Mouse (Mus musculus) neural tube, embryonic 15.5 days (tissue): ENCODE results near the gene Gm7168. TPM values are rescaled to one million over a fixed set of nuclear protein-coding genes. Genes with fewer than 3 reads are reported as not detected.
"Not testable (repeated sequence)": the region's sequence is repeated elsewhere in the genome, so short reads cannot be mapped to it uniquely, and the experiment has no call there.

ENCODE experiments used
- ATAC-seq: fragments of 200-750 bp; cut with Nextera tagmentation; 2 replicates; pipeline ENCODE4 v1.8.0; 2017; ENCODE audit warnings: mild to moderate bottlenecking, moderate TSS enrichment, moderate library complexity; ENCODE audit not compliant: low FRiP score
- H3K27ac ChIP-seq: fragments of 300-500 bp; sonication (generic); replicated peaks from 2 replicates; pipeline ENCODE4 v1.5.1; 2015; ENCODE audit warnings: mild to moderate bottlenecking, inconsistent platforms
- H3K27me3 ChIP-seq: fragments of 300-500 bp; sonication (generic); replicated peaks from 2 replicates; pipeline ENCODE4 v1.6.1; 2015; ENCODE audit warnings: inconsistent platforms
- H3K36me3 ChIP-seq: fragments of 300-500 bp; sonication (generic); 2 replicates; pipeline ENCODE4 v1.6.1; 2015; ENCODE audit warnings: inconsistent platforms
- H3K4me1 ChIP-seq: fragments of 300-500 bp; sonication (generic); 2 replicates; pipeline ENCODE4 v1.6.1; 2015; ENCODE audit warnings: inconsistent platforms
- H3K4me2 ChIP-seq: fragments of 300-500 bp; sonication (generic); 2 replicates; pipeline ENCODE4 v1.6.1; 2015; ENCODE audit warnings: inconsistent platforms, mild to moderate bottlenecking, moderate library complexity
- H3K4me3 ChIP-seq: fragments of 300-500 bp; sonication (generic); replicated peaks from 2 replicates; pipeline ENCODE4 v1.5.1; 2015; ENCODE audit warnings: mild to moderate bottlenecking, inconsistent platforms
- H3K9ac ChIP-seq: fragments of 300-500 bp; sonication (generic); replicated peaks from 2 replicates; pipeline ENCODE4 v1.6.1; 2015; ENCODE audit warnings: mild to moderate bottlenecking, inconsistent platforms
- H3K9me3 ChIP-seq: fragments of 300-500 bp; sonication (generic); replicated peaks from 2 replicates; pipeline ENCODE4 v1.6.1; 2016; ENCODE audit warnings: inconsistent platforms
- WGBS: fragments of 180-500 bp; shearing (Covaris S2); methylation state at CpG from one replicate; pipeline ENCODE4 v1.1.7; 2015; ENCODE audit warnings: mixed read lengths; 5-methylcytosine and 5-hydroxymethylcytosine counted together
- polyA plus RNA-seq: library from polyadenylated mRNA; unstranded; fragments of >200 nt; fragmentation: Nextera tagmentation; extraction: Ambion mirVana; gene quantifications from 2 replicates; pipeline ENCODE4 v1.2.1, GENCODE M21; 2015

Gene Gm7168
- polyA plus RNA-seq, 1 experiment from 2014 or later = not detected

DNA sequence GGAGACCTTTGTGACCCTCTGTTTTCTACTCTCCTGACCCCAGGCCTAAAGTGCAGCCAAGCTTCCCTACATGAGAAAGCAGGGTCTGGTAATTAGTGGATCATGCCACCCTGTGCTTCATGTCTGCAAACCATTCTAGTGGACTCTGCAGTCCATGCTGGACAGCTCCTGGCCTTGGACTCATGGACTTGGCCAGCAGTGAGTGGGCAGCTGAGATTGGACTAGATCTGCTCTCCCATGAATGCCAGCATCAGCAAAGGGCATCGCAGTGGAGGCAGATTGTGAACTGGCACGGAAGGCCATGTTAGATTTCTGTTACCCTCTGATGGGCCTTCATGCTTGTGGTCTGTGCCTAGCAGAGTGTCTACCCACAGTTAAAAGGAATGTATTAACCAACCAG, 12.8 kb upstream of the Gm7168 start:
- H3K4me1 ChIP-seq, ATAC-seq, H3K36me3 ChIP-seq, H3K4me2 ChIP-seq, H3K9me3 ChIP-seq, H3K27me3 ChIP-seq, H3K4me3 ChIP-seq, H3K9ac ChIP-seq, H3K27ac ChIP-seq: not testable (repeated sequence)
- 96% methylated on average over 2 of the region's 2 CpGs for WGBS

- Histone ChIP-seq H3K36me3 (no peaks in the 10 kb centered on the region), H3K4me1 (no peaks in the 10 kb centered on the region), H3K27ac (no peak overlapping the region), H3K9me3 (no peaks in the 10 kb centered on the region), H3K4me3 (no peak overlapping the region), H3K4me2 (no peak overlapping the region), H3K9ac (no peak overlapping the region), H3K27me3 (no peaks in the 10 kb centered on the region)
- no peak for ATAC-seq
- WGBS = 98% methylated on average over 4 of the region's 4 CpGs
Observed at GRCm38 (mm10) chr17:13937787-13938186, 10.4 kb upstream of the Gm7168 start.

- Histone ChIP-seq H3K9ac (no peak overlapping the region), H3K27me3 (no peaks in the 10 kb centered on the region), H3K4me2 (no peak overlapping the region), H3K4me3 (no peak overlapping the region), H3K4me1 (no peaks in the 10 kb centered on the region), H3K36me3 (no peaks in the 10 kb centered on the region), H3K27ac (no peak overlapping the region), H3K9me3 (no peaks in the 10 kb centered on the region)
- WGBS = 61% methylated on average over 3 of the region's 3 CpGs
- no peak for ATAC-seq
Observed at GRCm38 (mm10) chr17:13938652-13939051, 9.5 kb upstream of the Gm7168 start.

DNA sequence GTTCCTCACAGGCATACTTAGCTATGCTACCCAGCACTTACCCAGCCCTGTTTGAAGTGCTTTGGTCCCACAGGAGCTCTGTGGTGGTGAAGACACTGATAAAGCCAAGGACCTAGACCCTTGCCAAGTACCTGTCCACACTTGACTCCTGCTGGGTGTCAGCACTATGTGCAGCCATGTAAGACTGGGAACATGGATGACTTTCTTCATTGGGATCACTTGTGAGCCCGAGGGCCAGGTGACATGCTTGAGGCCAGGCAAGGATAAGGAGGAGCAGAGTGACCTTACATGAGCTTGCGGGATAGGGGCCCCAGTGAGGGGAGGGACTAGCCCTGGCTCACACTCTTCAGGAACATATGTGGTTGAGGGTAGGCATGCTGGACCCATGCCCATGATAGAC, 8.9 kb upstream of the Gm7168 start:
- H3K36me3 ChIP-seq, H3K9ac ChIP-seq, H3K4me2 ChIP-seq, ATAC-seq, H3K27ac ChIP-seq, H3K9me3 ChIP-seq, H3K4me1 ChIP-seq, H3K4me3 ChIP-seq, H3K27me3 ChIP-seq: not testable (repeated sequence)
- 87% methylated on average over 2 of the region's 2 CpGs for WGBS

DNA sequence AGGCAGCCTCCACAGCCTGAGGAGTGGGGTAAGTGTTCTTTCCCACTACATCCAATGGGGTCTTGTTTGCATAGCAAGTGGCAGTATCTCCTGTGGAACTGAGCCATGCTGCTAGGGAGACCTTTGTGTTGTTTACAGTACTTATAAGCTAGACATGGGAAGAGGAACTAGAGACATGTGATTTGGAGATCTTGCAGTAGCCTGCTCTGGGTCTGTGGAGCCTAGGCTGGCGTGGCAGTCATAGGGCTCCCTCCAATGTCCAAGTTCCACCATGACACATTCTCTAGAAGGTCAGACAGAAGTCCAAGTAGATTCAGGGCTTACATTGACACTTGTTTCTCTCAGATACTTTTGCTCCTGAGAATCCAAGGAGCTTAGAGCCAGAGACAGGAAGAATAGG, 7.7 kb upstream of the Gm7168 start:
- Histone ChIP-seq H3K4me2 (no peak overlapping the region), H3K27ac (no peak overlapping the region), H3K27me3 (no peaks in the 10 kb centered on the region), H3K4me3 (no peak overlapping the region), H3K9ac (no peak overlapping the region), H3K4me1 (no peaks in the 10 kb centered on the region), H3K36me3 (no peaks in the 10 kb centered on the region), H3K9me3 (no peaks in the 10 kb centered on the region)
- ATAC-seq = no peak
- 72% methylated on average over 1 of the region's 1 CpGs for WGBS

- not testable (repeated sequence) for H3K4me1 ChIP-seq, H3K4me3 ChIP-seq, H3K27ac ChIP-seq, H3K9ac ChIP-seq, H3K27me3 ChIP-seq, H3K36me3 ChIP-seq, ATAC-seq, H3K4me2 ChIP-seq, H3K9me3 ChIP-seq
- WGBS = 96% methylated on average over 1 of the region's 1 CpGs
Observed at GRCm38 (mm10) chr17:13951570-13951969, 3.4 kb downstream of the Gm7168 start.

- not testable (repeated sequence) for H3K27ac ChIP-seq, ATAC-seq, H3K27me3 ChIP-seq, H3K4me1 ChIP-seq, H3K4me3 ChIP-seq, H3K9me3 ChIP-seq, H3K9ac ChIP-seq, H3K36me3 ChIP-seq, H3K4me2 ChIP-seq
- 56% methylated on average over 1 of the region's 2 CpGs for WGBS
Observed at GRCm38 (mm10) chr17:13958129-13958528, 10.0 kb downstream of the Gm7168 start.

DNA sequence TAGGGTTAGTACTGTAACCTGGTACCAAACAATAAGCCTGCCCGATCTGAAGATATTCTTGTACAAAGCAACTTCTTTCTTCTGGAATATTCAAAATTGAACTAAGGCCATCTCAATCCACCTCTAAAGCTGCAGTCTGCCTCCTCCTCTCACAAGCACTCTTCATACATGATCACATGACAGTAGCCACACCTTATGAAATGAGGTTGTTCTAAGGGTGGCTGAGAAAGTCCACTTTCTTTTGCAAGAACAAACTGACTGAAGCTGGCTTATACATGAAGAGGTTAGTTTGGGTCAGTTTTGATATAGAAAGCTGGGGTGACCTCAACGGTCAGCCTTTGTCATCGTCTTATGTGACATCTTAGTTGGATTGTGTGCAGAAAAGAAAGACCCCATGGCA, 14.1 kb downstream of the Gm7168 start:
- WGBS = 85% methylated on average over 3 of the region's 3 CpGs
- H3K27me3 ChIP-seq, H3K4me2 ChIP-seq, ATAC-seq, H3K4me1 ChIP-seq, H3K4me3 ChIP-seq, H3K36me3 ChIP-seq, H3K9me3 ChIP-seq, H3K9ac ChIP-seq, H3K27ac ChIP-seq: not testable (repeated sequence)

DNA sequence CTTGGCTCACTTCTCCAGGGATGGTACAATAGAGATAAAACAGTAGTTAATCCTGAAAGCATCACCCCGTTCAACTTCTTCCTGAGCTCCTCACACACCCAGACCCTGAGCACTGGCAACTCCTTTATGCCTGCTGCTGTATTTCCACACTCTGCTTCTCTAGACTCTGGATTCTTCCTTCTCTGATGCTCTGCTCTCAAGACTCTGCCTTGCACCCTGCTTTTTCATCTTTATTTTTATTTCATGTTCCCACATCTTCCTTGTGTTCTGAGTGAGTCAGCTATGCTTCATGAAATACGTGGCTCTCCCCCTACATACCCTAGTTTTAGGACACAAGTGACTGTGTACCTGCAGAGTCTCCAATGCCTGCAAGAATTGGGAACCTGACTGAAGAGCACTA, 16.9 kb downstream of the Gm7168 start:
- not testable (repeated sequence) for H3K27me3 ChIP-seq

DNA sequence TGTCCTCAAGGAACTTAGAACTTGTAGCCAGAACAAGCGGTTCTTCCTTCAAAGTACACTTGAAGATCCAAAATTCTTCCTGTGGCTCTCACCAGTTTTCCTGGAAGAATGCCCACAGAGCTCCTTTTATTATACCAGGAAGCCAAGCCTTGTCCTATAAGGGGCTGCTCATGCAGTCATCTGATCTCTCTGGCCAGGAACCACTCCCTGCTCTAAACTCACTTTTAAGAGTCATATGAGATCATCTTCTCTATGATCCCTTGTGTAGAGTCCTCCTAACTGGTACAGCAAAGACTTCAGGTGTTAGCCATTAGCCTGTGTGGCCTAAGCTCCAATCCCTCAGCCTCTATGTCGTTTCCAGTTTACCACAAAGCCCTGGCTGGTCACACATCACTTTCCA, 21.7 kb downstream of the Gm7168 start:
- not testable (repeated sequence) for H3K27me3 ChIP-seq, H3K9ac ChIP-seq, H3K27ac ChIP-seq, ATAC-seq, H3K9me3 ChIP-seq, H3K4me3 ChIP-seq, H3K4me2 ChIP-seq, H3K36me3 ChIP-seq, H3K4me1 ChIP-seq
- WGBS = 74% methylated on average over 1 of the region's 2 CpGs

More for the DNA sequence above, 16.9 kb downstream of the Gm7168 start:
- 8% methylated on average over 1 of the region's 2 CpGs for WGBS
- not testable (repeated sequence) for H3K9me3 ChIP-seq, H3K9ac ChIP-seq, H3K27ac ChIP-seq, H3K36me3 ChIP-seq, H3K4me2 ChIP-seq, H3K4me3 ChIP-seq, ATAC-seq, H3K4me1 ChIP-seq

GRCm38 (mm10) chr17:13970796-13971195, 22.6 kb downstream of the Gm7168 start:
- 79% methylated on average over 4 of the region's 5 CpGs for WGBS
- not testable (repeated sequence) for H3K4me3 ChIP-seq, H3K36me3 ChIP-seq, H3K27me3 ChIP-seq, ATAC-seq, H3K4me2 ChIP-seq, H3K9me3 ChIP-seq, H3K4me1 ChIP-seq, H3K9ac ChIP-seq, H3K27ac ChIP-seq

GRCm38 (mm10) chr17:13987690-13988089, 39.5 kb downstream of the Gm7168 start:
- Histone ChIP-seq H3K27me3 (no peaks in the 10 kb centered on the region), H3K9me3 (no peaks in the 10 kb centered on the region), H3K36me3 (no peaks in the 10 kb centered on the region), H3K4me1 (no peaks in the 10 kb centered on the region), H3K4me2 (no peak overlapping the region), H3K27ac (no peak overlapping the region), H3K4me3 (no peak overlapping the region), H3K9ac (no peak overlapping the region)
- 93% methylated on average over 1 of the region's 1 CpGs for WGBS
- no peak for ATAC-seq

DNA sequence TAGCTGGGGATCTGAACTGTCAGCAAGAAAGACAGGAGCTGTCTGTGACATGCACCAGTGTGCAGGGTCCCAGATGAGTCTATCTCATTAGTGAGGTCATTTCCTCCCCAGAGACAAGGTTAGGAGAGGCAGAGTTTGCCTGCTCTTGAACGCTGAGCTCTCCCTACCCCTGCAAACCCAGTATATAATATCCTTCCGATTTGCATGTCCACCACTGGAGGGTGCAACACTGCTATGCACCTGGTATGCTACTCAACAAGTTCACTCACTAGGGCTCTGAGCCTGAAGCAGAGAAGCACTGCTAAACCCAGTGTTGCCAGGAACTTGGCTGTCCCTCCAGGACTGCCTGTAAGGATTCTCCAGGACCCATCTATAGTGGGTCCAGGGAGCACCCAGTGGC, 45.3 kb downstream of the Gm7168 start:
- H3K36me3 ChIP-seq, H3K27me3 ChIP-seq, ATAC-seq, H3K4me2 ChIP-seq, H3K9ac ChIP-seq, H3K9me3 ChIP-seq, H3K4me3 ChIP-seq, H3K4me1 ChIP-seq, H3K27ac ChIP-seq: not testable (repeated sequence)
- WGBS = 62% methylated on average over 2 of the region's 2 CpGs
